Mouse (Mus musculus) cerebral cortex, adult 2 months (tissue): ENCODE results near the gene 4930535I16Rik.

Experiments
- WGBS: fragments of 180-500 bp; shearing (Covaris S2); methylation state at CpG from one replicate; pipeline ENCODE4 v1.1.7; 2018; 5-methylcytosine and 5-hydroxymethylcytosine counted together

The 4930535I16Rik gene

DNA sequence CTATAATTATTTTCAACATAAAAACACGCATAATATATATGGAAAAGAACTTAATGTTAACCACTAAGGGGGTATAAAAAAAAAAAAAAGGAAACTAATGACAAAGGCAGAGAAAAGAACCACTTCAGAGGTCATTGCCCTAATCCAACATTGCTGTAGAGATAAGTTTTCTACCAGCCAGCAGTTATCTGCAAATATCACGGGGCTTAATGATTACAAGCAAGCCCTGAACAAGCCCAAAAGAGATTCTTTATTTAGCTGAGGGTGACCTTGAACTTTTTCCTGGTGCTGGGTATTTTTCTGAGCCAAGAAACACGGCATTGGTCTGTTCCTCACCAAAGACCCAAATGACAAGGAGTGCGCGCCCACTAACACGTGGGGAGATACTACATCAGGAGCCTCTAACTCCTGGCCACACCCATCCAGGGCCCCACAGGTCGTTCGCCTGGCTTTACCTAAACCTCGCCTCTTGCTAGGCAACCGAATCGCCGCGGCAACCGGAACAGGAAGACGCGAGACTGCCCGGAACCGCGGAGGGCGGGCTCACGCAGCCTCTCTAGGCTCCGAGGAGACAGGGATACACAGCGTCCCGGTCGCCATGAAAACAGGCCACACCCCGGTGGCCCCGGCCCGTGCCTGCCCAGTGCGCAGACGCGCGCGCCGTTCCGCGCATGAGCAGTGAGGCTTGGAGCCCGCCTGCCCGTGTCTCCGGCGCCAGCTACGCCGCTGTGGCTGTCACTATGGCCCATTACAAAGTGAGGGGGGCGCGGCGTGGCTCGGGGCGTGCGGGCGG is 13.3 kb downstream of the 4930535I16Rik start, which contains the start of gene Mycbp:
Gene Mycbp (plus strand): TSS at position 500 of the 793 bp plus-strand sequence.
- WGBS, result 1% methylated on average over 49 of the region's 49 CpGs

DNA sequence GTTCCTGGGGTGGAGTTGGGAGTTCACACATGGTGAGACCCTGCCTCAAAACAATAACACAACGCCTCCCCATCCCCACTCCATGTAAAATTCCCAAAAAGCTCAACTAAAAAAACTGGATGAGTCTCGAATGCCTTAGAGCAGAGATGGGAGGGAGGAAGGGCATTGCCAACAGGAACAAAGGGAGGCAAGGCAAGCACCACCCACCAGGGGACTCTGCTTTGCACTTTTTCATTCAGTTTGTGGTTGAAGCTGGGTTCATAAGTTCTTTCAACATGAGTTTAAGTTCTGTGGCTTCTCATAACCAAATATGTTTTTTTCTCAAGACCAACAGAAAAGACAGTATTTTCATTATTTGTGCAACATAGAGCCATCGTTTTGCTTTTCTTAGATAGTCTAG is 14.4 kb downstream of the 4930535I16Rik start:
- 64% methylated on average over 3 of the region's 3 CpGs for WGBS

DNA sequence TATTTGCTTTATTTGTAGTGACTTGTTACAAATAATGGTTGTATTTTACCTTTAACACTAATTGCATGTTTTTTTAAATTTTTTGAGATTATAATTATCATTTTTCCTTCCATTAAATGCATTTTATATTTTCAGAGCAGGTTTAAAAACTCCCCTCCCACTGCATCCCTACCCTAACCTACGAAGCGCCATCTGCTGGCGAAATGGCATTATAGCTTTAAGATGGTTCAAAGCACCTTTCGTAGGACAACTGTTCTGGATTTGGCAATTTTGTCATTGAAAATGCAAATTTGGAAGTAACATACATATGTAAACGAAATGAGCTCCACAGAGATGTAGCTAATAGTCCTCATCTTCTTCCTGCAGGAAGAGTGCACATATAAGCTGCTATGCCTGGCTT is 19.1 kb downstream of the 4930535I16Rik start:
- 6% methylated on average over 5 of the region's 5 CpGs for WGBS

DNA sequence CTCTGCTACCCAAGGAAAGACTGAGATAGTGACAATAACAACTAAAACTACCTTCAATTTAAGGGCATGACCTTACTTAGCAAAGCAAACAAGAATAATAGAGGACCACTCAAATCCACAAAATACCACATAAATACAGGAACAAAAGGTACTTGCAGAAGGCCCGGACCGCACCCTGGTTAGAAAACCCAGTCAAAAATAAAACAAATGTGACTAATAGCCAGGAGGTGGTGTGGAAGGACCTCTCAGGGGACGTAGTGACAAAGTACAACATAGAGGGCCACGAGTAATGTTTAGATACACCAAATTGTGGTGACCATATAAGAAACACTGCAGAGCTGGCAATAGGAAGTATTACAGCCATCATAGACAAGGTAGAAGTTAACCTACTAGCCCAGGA is 23.5 kb downstream of the 4930535I16Rik start:
- 86% methylated on average over 4 of the region's 4 CpGs for WGBS

DNA sequence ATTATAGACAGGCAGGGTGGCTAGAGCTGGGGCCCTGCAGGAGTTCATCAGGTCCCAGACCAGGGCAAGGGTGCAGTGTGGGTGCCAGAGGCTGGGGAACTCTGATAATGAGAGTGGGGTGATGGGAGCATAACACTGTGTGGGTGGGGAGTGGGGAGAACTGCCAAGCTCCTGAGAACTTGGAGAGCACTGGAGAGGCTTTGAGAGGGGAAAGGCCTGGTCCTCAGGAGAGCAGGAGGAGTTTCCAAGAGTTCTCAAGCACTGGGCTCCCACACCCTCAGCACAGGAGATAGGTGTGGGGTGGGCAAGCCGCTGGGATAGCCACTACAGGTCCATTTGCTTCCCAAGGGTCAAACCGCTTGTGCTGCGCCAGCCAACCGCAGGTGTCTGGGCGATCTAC is 24.1 kb downstream of the 4930535I16Rik start:
- 88% methylated on average over 5 of the region's 5 CpGs for WGBS
